Mouse (Mus musculus): ENCODE measurements around the gene Larp4b. TPM values are rescaled to one million over a fixed set of nuclear protein-coding genes. Genes with fewer than 3 reads are reported as not detected.

The Larp4b gene
- total RNA-seq, 2 experiments from 2014 or later = 80.8 to 88.5 TPM

Other genes starting within 250 kb of the Larp4b start
- gene Wdr37, start 222.0 kb upstream of the Larp4b start, total RNA-seq (2021) = 10 to 100 TPM; 41.3 to 44.0 TPM
- gene Idi1, start 208.4 kb upstream of the Larp4b start, total RNA-seq (2021) = 10 to 100 TPM; 20.4 to 20.5 TPM
- not detected for gene Gm9745, start 145.7 kb upstream of the Larp4b start, total RNA-seq (2021)
- gene Idi2, start 141.0 kb upstream of the Larp4b start, total RNA-seq (2021) = not detected
- gene Gtpbp4, start 97.8 kb upstream of the Larp4b start, total RNA-seq (2021) = 10 to 100 TPM; 55.4 to 63.4 TPM
- 10 to 100 TPM; 25.1 to 26.9 TPM for gene Dip2c, start 182.6 kb downstream of the Larp4b start, total RNA-seq (2021)

Data from adrenal gland, postnatal 4 days (tissue).